Mouse (Mus musculus) megakaryocyte, embryonic 14.5 days (primary cell): ENCODE measurements around the gene Ldah.

Source experiments
- FLI1 ChIP-seq: IDR thresholded peaks from 2 replicates; pipeline ENCODE4 v1.6.1; 2012; ENCODE audit warnings: low read length, inconsistent platforms, mixed read lengths
- GATA1 ChIP-seq: IDR thresholded peaks from 3 replicates; pipeline ENCODE4 v1.6.1; 2012; ENCODE audit warnings: mixed read lengths, low read length, inconsistent platforms, borderline replicate concordance

DNA sequence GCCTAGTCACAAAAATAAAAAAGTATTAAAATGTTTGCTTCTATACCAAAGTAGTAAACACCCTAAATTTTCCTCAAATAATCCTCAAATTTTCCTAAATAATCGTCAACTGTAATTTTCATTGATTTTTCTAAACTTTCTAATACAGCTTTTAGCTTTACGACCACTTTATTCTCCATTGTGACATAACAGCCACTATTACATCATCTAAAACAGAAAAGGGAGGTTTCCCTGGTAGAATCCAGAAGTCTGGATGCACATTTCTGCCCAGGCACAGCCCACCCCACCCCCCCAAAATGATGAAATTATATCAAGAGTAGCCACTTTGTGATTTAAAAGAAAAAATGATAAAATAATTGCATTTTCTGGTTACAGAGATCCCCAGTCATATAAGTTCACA is 88.2 kb downstream of the Ldah start:
- TF ChIP-seq GATA1 (no peak), FLI1 (no peak)
